Mouse (Mus musculus) liver, adult 2 months (tissue): Measurements from ENCODE around the gene Cdk12.
A peak's percentile ranks its signal among the peaks of the same experiment; 100 is the strongest.

Experiments used
- CTCF ChIP-seq: fragments of 200-500 bp; IDR thresholded peaks from 2 replicates; pipeline ENCODE4 v1.5.1; 2011; ENCODE audit warnings: low read depth, low read length, control low read depth
- POLR2A ChIP-seq: fragments of 200-500 bp; IDR thresholded peaks from 2 replicates; pipeline ENCODE4 v1.6.1; 2011; ENCODE audit warnings: low read length, control low read depth; ENCODE audit not compliant: insufficient read depth; ENCODE audit errors: extremely low read depth

DNA sequence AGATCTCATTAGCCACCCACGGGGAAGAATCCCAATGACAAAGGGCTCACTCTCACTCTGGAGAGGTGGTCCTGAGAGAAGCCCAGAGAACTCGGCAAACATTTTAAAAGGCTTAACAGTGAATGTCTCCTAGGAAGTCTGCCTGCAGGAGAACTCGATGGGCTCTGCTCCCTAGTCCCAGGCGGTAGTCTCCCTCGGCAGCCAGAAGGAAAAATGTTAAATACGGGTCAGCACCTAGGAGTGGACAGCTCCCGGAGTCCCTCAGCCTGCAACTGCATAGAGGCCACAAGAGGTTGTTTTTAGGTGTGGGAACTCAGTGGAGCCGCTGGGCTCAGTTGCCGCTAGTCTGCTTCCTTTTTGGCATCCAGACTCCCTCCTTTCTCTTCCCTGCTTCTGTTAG is 121.1 kb downstream of the Cdk12 start:
- TF ChIP-seq POLR2A (no peak), CTCF (0 out of 2 replicates have a peak, but pooled peaks have one; percentile 4)
